Mouse (Mus musculus): ENCODE results near the gene Tanc1. TPM values are rescaled to one million over a fixed set of nuclear protein-coding genes. Genes with fewer than 3 reads are reported as not detected.

The Tanc1 gene
- polyA plus RNA-seq, 1 experiment from 2014 or later, result 24.8 TPM

- Histone ChIP-seq H3K9me3 (ENCODE audit: control insufficient read depth, low read length) (no peaks in the 10 kb centered on the region; the same call in 1 of the 2 replicates), H3K27ac (ENCODE audit: low read depth) (no peak overlapping the region), H3K4me1 (replicated peaks; ENCODE audit: control insufficient read depth, insufficient read depth, low read length) (peaks cover 6% of the 10 kb centered on the region; the same call in 1 of the 2 replicates), H3K4me2 (ENCODE audit: low read length) (no peak overlapping the region), H3K4me3 (ENCODE audit: low read depth, low read length) (no peak overlapping the region), H3K36me3 (ENCODE audit: control insufficient read depth, insufficient read depth, low read length) (peaks cover 10% of the 10 kb centered on the region; the same call in 1 of the 2 replicates), H3K27me3 (replicated peaks; ENCODE audit: control insufficient read depth, insufficient read depth, low read length) (no peaks in the 10 kb centered on the region), H3K9ac (ENCODE audit: low read length) (no peak overlapping the region)
- 74% methylated on average over 19 of the region's 19 CpGs for WGBS
- ATAC-seq (replicated peaks; ENCODE audit: low FRiP score, low TSS enrichment, low read depth), result no peak
- no peak for DNase-seq (ENCODE audit: low spot score)
These were observed 266.4 kb downstream of the Tanc1 start for GRCm38 (mm10) chr2:59878221-59878620.

DNA sequence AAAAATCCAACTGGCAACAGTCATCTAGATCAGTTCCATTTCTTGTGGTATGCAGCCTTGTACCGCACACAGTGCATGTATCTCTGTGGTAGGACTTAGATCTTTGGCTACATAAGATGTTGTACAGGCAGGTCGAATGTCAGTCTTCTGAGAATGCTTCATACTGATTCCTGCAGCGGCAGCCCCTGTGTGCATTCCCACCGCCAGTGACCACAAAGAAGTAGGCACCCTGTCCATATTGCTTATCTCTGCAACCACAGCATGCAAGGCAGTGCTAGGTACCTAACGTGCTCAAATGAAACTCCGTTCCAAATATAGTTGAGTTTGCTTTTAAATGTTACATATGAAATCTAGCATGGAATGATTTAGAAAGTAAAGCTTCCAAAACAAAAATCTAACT, 269.6 kb downstream of the Tanc1 start:
- ATAC-seq (replicated peaks; ENCODE audit: low FRiP score, low TSS enrichment, low read depth) (no peak), DNase-seq (ENCODE audit: low spot score) (no peak)
- no peaks in the 10 kb centered on the region; the same call in 1 of the 2 replicates for H3K9me3 ChIP-seq (ENCODE audit: control insufficient read depth, low read length)
- H3K36me3 ChIP-seq (ENCODE audit: control insufficient read depth, insufficient read depth, low read length), result peaks cover 3% of the 10 kb centered on the region; the same call in 1 of the 2 replicates
- H3K4me2 ChIP-seq (ENCODE audit: low read length), result peak overlapping the region; percentile 58
- no peaks in the 10 kb centered on the region for H3K27me3 ChIP-seq (replicated peaks; ENCODE audit: control insufficient read depth, insufficient read depth, low read length)
- H3K27ac ChIP-seq (ENCODE audit: low read depth), result no peak overlapping the region
- peak overlapping the region; percentile 84 for H3K4me3 ChIP-seq (ENCODE audit: low read depth, low read length)
- 66% methylated on average over 6 of the region's 6 CpGs for WGBS
- H3K4me1 ChIP-seq (replicated peaks; ENCODE audit: control insufficient read depth, insufficient read depth, low read length), result peaks cover 6% of the 10 kb centered on the region; the same call in 1 of the 2 replicates
- no peak overlapping the region for H3K9ac ChIP-seq (ENCODE audit: low read length)

- Histone ChIP-seq H3K27ac (ENCODE audit: low read depth) (peak within 1 kb of the TSS; percentile 80), H3K9ac (ENCODE audit: low read length) (peak within 1 kb of the TSS; percentile 80), H3K4me1 (replicated peaks; ENCODE audit: control insufficient read depth, insufficient read depth, low read length) (peaks cover 6% of the 10 kb centered on the region; the same call in 1 of the 2 replicates), H3K36me3 (ENCODE audit: control insufficient read depth, insufficient read depth, low read length) (no peaks in the 10 kb centered on the region; the same call in 1 of the 2 replicates), H3K4me2 (ENCODE audit: low read length) (peak within 1 kb of the TSS; percentile 58), H3K9me3 (ENCODE audit: control insufficient read depth, low read length) (no peaks in the 10 kb centered on the region; the same call in 1 of the 2 replicates), H3K4me3 (ENCODE audit: low read depth, low read length) (peak within 1 kb of the TSS; percentile 84), H3K27me3 (replicated peaks; ENCODE audit: control insufficient read depth, insufficient read depth, low read length) (no peaks in the 10 kb centered on the region)
- ATAC-seq (replicated peaks; ENCODE audit: low FRiP score, low TSS enrichment, low read depth) (peak; percentile 98), DNase-seq (ENCODE audit: low spot score) (peak; percentile 92)
- WGBS, result 4% methylated on average over 57 of the region's 57 CpGs
These were observed 270.2 kb downstream of the Tanc1 start, which contains the start of gene Wdsub1 for GRCm38 (mm10) chr2:59881831-59882741. Wdsub1 (minus strand) TSS chr2:59882591.

- ATAC-seq (replicated peaks; ENCODE audit: low FRiP score, low TSS enrichment, low read depth), result peak; percentile 44
- no peaks in the 10 kb centered on the region for H3K36me3 ChIP-seq (ENCODE audit: control insufficient read depth, insufficient read depth, low read length)
These were observed 271.0 kb downstream of the Tanc1 start for GRCm38 (mm10) chr2:59882742-59883281.

DNA sequence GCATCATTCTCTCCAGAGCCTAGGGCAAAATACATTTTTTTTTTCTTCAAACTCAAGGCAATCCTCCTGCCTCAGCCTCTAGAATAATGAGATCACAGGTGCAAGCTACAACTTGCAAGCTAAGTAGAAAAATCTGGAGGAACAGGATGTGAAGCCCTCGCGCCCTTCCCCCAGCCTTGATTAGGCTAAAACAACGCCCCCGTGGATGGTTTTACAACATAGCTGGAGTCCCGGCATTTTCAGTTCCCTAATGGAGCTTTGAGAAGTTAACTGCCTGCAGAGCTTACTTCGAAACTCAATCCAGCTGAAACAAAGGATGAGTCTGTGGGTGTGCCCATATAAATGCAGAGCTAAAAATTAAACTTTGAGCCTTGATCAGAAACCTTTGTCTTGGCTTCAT, 277.9 kb downstream of the Tanc1 start:
- Histone ChIP-seq H3K4me3 (ENCODE audit: low read depth, low read length) (no peak overlapping the region), H3K27ac (ENCODE audit: low read depth) (no peak overlapping the region), H3K4me1 (replicated peaks; ENCODE audit: control insufficient read depth, insufficient read depth, low read length) (no peaks in the 10 kb centered on the region), H3K36me3 (ENCODE audit: control insufficient read depth, insufficient read depth, low read length) (peaks cover 15% of the 10 kb centered on the region), H3K4me2 (ENCODE audit: low read length) (no peak overlapping the region), H3K9me3 (ENCODE audit: control insufficient read depth, low read length) (no peaks in the 10 kb centered on the region), H3K27me3 (replicated peaks; ENCODE audit: control insufficient read depth, insufficient read depth, low read length) (no peaks in the 10 kb centered on the region), H3K9ac (ENCODE audit: low read length) (no peak overlapping the region)
- DNase-seq (ENCODE audit: low spot score) (no peak), ATAC-seq (replicated peaks; ENCODE audit: low FRiP score, low TSS enrichment, low read depth) (no peak)
- 76% methylated on average over 6 of the region's 6 CpGs for WGBS

More at GRCm38 (mm10) chr2:59882742-59883281, 271.0 kb downstream of the Tanc1 start:
- H3K9ac ChIP-seq (ENCODE audit: low read length), result no peak overlapping the region
- H3K4me3 ChIP-seq (ENCODE audit: low read depth, low read length), result peak overlapping the region; percentile 84
- peaks cover 6% of the 10 kb centered on the region; the same call in 1 of the 2 replicates for H3K4me1 ChIP-seq (replicated peaks; ENCODE audit: control insufficient read depth, insufficient read depth, low read length)
- no peak overlapping the region for H3K27ac ChIP-seq (ENCODE audit: low read depth)
- H3K4me2 ChIP-seq (ENCODE audit: low read length), result peak overlapping the region; percentile 58
- no peaks in the 10 kb centered on the region for H3K27me3 ChIP-seq (replicated peaks; ENCODE audit: control insufficient read depth, insufficient read depth, low read length)
- no peaks in the 10 kb centered on the region; the same call in 1 of the 2 replicates for H3K9me3 ChIP-seq (ENCODE audit: control insufficient read depth, low read length)
- WGBS, result 55% methylated on average over 8 of the region's 8 CpGs
- DNase-seq (ENCODE audit: low spot score), result peak; percentile 49

Other genes with a start within 250 kb of the Tanc1 start
- gene Dapl1, start 127.4 kb upstream of the Tanc1 start, polyA plus RNA-seq (2014; fragmentation: Nextera tagmentation; extraction: Ambion mirVana), result 0.69 TPM in 1 of 2 replicates, not detected in the other